7 mouse cellular contexts compared by ENCODE assay signal in genomic region chr2:148874617-148875334, GRCm38 (mm10). TPM values are rescaled to one million over a fixed set of nuclear protein-coding genes. Genes with fewer than 3 reads are reported as not detected.
DNase-seq lines count a peak whose midpoint lies in the region; ATAC-seq and TF ChIP-seq lines count a peak whose summit lies in the region.

No protein-coding gene starts in this region.

- peaks cover 34% of the 10 kb centered on the region for H3K4me1 ChIP-seq in G1E (ENCODE audit: insufficient read depth, low read depth, low read length)
- H3K4me1 ChIP-seq in embryonic facial prominence, embryonic 13.5 days: peaks cover 22% of the 10 kb centered on the region
- peaks cover 29% of the 10 kb centered on the region for H3K4me1 ChIP-seq in hindbrain, embryonic 12.5 days
- peaks cover 7% of the 10 kb centered on the region; the same call in 1 of the 2 replicates for H3K4me1 ChIP-seq in liver, adult 2 months (ENCODE audit: control insufficient read depth, insufficient read depth, low read length)

- peak overlapping the region; percentile 90 for H3K9ac ChIP-seq in embryonic facial prominence, embryonic 13.5 days
- peak overlapping the region; percentile 82 for H3K9ac ChIP-seq in hindbrain, embryonic 12.5 days
- peak overlapping the region; percentile 77 for H3K9ac ChIP-seq in liver, adult 2 months (ENCODE audit: low read depth, low read length)

- WGBS in embryonic facial prominence, embryonic 13.5 days: under 1% methylated on average over 34 of the region's 34 CpGs
- WGBS in hindbrain, embryonic 12.5 days: 2% methylated on average over 34 of the region's 34 CpGs
- WGBS in liver, adult 2 months: under 1% methylated on average over 34 of the region's 34 CpGs

- peak; percentile 32 for ATAC-seq in G1E (ENCODE audit: extremely low read depth, insufficient number of reproducible peaks, low FRiP score, poor library complexity, severe bottlenecking)
- peak; percentile 56 for ATAC-seq in embryonic facial prominence, embryonic 13.5 days (ENCODE audit: insufficient number of reproducible peaks, insufficient read depth, low FRiP score, low TSS enrichment, low read depth)
- peak; percentile 81 for ATAC-seq in hindbrain, embryonic 12.5 days (ENCODE audit: low FRiP score)

- H3K4me3 ChIP-seq in G1E (ENCODE audit: low read depth, low read length) (peak overlapping the region; percentile 97), myocyte (peak overlapping the region; percentile 91)
- H3K4me3 ChIP-seq in embryonic facial prominence, embryonic 13.5 days: peak overlapping the region; percentile 89
- peak overlapping the region; percentile 70 for H3K4me3 ChIP-seq in hindbrain, embryonic 12.5 days
- peak overlapping the region; percentile 79 for H3K4me3 ChIP-seq in liver, adult 2 months (ENCODE audit: insufficient read depth, low read depth, low read length)

- H3K27ac ChIP-seq in embryonic facial prominence, embryonic 13.5 days: peak overlapping the region; percentile 92
- H3K27ac ChIP-seq in hindbrain, embryonic 12.5 days: peak overlapping the region; percentile 84
- peak overlapping the region; percentile 63 for H3K27ac ChIP-seq in liver, adult 2 months (replicated peaks; ENCODE audit: insufficient read depth, low read depth, low read length)

- H3K79me2 ChIP-seq in liver, adult 2 months (ENCODE audit: control insufficient read depth, insufficient read depth, low read length): no peaks in the 10 kb centered on the region
- H3K79me2 ChIP-seq in myocyte (ENCODE audit: control insufficient read depth, insufficient read depth): peaks cover 35% of the 10 kb centered on the region

- no peaks in the 10 kb centered on the region for H3K9me3 ChIP-seq in G1E (replicated peaks)
- H3K9me3 ChIP-seq in embryonic facial prominence, embryonic 13.5 days: no peaks in the 10 kb centered on the region
- no peaks in the 10 kb centered on the region for H3K9me3 ChIP-seq in hindbrain, embryonic 12.5 days (replicated peaks)

- H3K27me3 ChIP-seq in G1E (ENCODE audit: insufficient read depth, low read length) (peaks cover 11% of the 10 kb centered on the region), myocyte (ENCODE audit: control insufficient read depth, insufficient read depth, insufficient read length) (no peaks in the 10 kb centered on the region)
- H3K27me3 ChIP-seq in embryonic facial prominence, embryonic 13.5 days: no peaks in the 10 kb centered on the region
- H3K27me3 ChIP-seq in hindbrain, embryonic 12.5 days: no peaks in the 10 kb centered on the region
- H3K27me3 ChIP-seq in liver, adult 2 months (ENCODE audit: control insufficient read depth, insufficient read depth, low read length): no peaks in the 10 kb centered on the region

- DNase-seq in G1E (ENCODE audit: low spot score): peak; percentile 11
- DNase-seq in adrenal gland, postnatal 10 days: peak; percentile 52
- DNase-seq in liver, adult 2 months (ENCODE audit: extremely low read depth, low read depth, low spot score): peak; percentile 65
- DNase-seq in right cerebral cortex, adult 18-20 months: no peak

- no peak for TF ChIP-seq CTCF in G1E (IDR thresholded peaks at IDR 0.05; ENCODE audit: low read depth, low read length)
- TF ChIP-seq CTCF in liver, adult 2 months (IDR thresholded peaks at IDR 0.05; ENCODE audit: low read depth, low read length): no peak

- H3K36me3 ChIP-seq in G1E (replicated peaks) (peaks cover 37% of the 10 kb centered on the region), myocyte (ENCODE audit: control insufficient read depth, insufficient read depth) (peaks cover 15% of the 10 kb centered on the region)
- peaks cover 25% of the 10 kb centered on the region for H3K36me3 ChIP-seq in embryonic facial prominence, embryonic 13.5 days
- H3K36me3 ChIP-seq in hindbrain, embryonic 12.5 days: peaks cover 26% of the 10 kb centered on the region
- H3K36me3 ChIP-seq in liver, adult 2 months (ENCODE audit: control insufficient read depth, insufficient read depth, low read length): peaks cover 7% of the 10 kb centered on the region

- peak overlapping the region; percentile 82 for H3K4me2 ChIP-seq in embryonic facial prominence, embryonic 13.5 days
- peak overlapping the region; percentile 68 for H3K4me2 ChIP-seq in hindbrain, embryonic 12.5 days (replicated peaks)
- H3K4me2 ChIP-seq in myocyte (ENCODE audit: low read depth): peak overlapping the region; percentile 90

- peak overlapping the region; percentile 49 for H3ac ChIP-seq in myocyte (ENCODE audit: control insufficient read depth, insufficient read length)

- TF ChIP-seq POLR2A in liver, adult 2 months (IDR thresholded peaks at IDR 0.05; ENCODE audit: extremely low read depth, insufficient read depth, low read length): no peak
- TF ChIP-seq POLR2A in myocyte (IDR thresholded peaks at IDR 0.05; ENCODE audit: insufficient read length, low read depth): no peak

TF ChIP-seq in myocyte, 11 proteins besides CTCF, POLR2A, EP300 and RAD21:
- TF ChIP-seq MAX (IDR thresholded peaks at IDR 0.05; ENCODE audit: low read depth): no peak
- no peak for TF ChIP-seq E2F4 (IDR thresholded peaks at IDR 0.05; ENCODE audit: insufficient read depth)
- TF ChIP-seq POLR2AphosphoS2 (IDR thresholded peaks at IDR 0.05; ENCODE audit: insufficient read length, low read depth): no peak
- no peak for TF ChIP-seq USF1 (IDR thresholded peaks at IDR 0.05; ENCODE audit: low read depth)
- no peak for TF ChIP-seq REST (IDR thresholded peaks at IDR 0.05; ENCODE audit: insufficient read depth, insufficient read length)
- no peak for TF ChIP-seq CEBPB (IDR thresholded peaks at IDR 0.05; ENCODE audit: insufficient read depth, poor library complexity, severe bottlenecking)
- TF ChIP-seq MYOD1 (IDR thresholded peaks at IDR 0.05; ENCODE audit: control insufficient read depth in 1 of 3, insufficient read length in 2 of 3, low read depth in 2 of 3): no peak
- no peak for TF ChIP-seq SRF (IDR thresholded peaks at IDR 0.05; ENCODE audit: control insufficient read depth, insufficient read length, low read depth)
- no peak for TF ChIP-seq TCF12 (IDR thresholded peaks at IDR 0.05; ENCODE audit: insufficient read depth, poor library complexity, severe bottlenecking)
- no peak for TF ChIP-seq MYOG (IDR thresholded peaks at IDR 0.05; ENCODE audit: control insufficient read depth in 1 of 3, insufficient read depth in 1 of 3, insufficient read length in 2 of 3, low read depth in 2 of 3)
- no peak for TF ChIP-seq TCF3 (IDR thresholded peaks at IDR 0.05; ENCODE audit: insufficient read length, low read depth)

RNA-seq across cellular contexts. Expression of gene Cst3, which starts 0.7 kb away (rescaled TPM):
- total RNA-seq in G1E (2014; fragmentation: Nextera tagmentation) (36.9 and 46.5 TPM in 2 replicates), G1E (2017) (71.8 and 77.7 TPM in 2 replicates)
- polyA plus RNA-seq in G1E (2012) (82.2 and 105 TPM in 2 replicates), myocyte (2012; fragmentation: generic; extraction: Trizol) (646 TPM)
- total RNA-seq in adrenal gland, postnatal 10 days (2021): 100 to 1,000 TPM; 839 to 876 TPM
- 344 and 387 TPM in 2 replicates for polyA plus RNA-seq in embryonic facial prominence, embryonic 13.5 days (2015; fragmentation: Nextera tagmentation; extraction: Ambion mirVana)
- 339 and 373 TPM in 2 replicates for polyA plus RNA-seq in hindbrain, embryonic 12.5 days (2016; fragmentation: Nextera tagmentation; extraction: Ambion mirVana)
- 251 and 282 TPM in 2 replicates for total RNA-seq in liver, adult 2 months (2014; rRNA removed)
- 436 and 441 TPM in 2 replicates for polyA plus RNA-seq in liver, adult 2 months (2012; rRNA removed)

RNA-seq across cellular contexts. Expression of gene 9230104L09Rik, which starts 9.9 kb away (rescaled TPM):
- total RNA-seq in G1E (2014; fragmentation: Nextera tagmentation) (not detected in 2 replicates), G1E (2017) (not detected in 2 replicates)
- polyA plus RNA-seq in G1E (2012) (not detected in 2 replicates), myocyte (2012; fragmentation: generic; extraction: Trizol) (not detected)
- 1 to 10 TPM; 1.4 to 1.7 TPM for total RNA-seq in adrenal gland, postnatal 10 days (2021)
- polyA plus RNA-seq in embryonic facial prominence, embryonic 13.5 days (2015; fragmentation: Nextera tagmentation; extraction: Ambion mirVana): not detected in 2 replicates
- not detected in 2 replicates for polyA plus RNA-seq in hindbrain, embryonic 12.5 days (2016; fragmentation: Nextera tagmentation; extraction: Ambion mirVana)
- total RNA-seq in liver, adult 2 months (2014; rRNA removed): 0.20 TPM in 1 of 2 replicates, not detected in the other
- polyA plus RNA-seq in liver, adult 2 months (2012; rRNA removed): not detected in 2 replicates

RNA-seq across cellular contexts. Expression of gene Cst9, which starts 39.8 kb away (rescaled TPM):
- total RNA-seq in G1E (2014; fragmentation: Nextera tagmentation): not detected in 2 replicates
- total RNA-seq in G1E (2017): not detected in 2 replicates
- polyA plus RNA-seq in G1E (2012): not detected in 2 replicates
- not detected for total RNA-seq in adrenal gland, postnatal 10 days (2021)
- polyA plus RNA-seq in embryonic facial prominence, embryonic 13.5 days (2015; fragmentation: Nextera tagmentation; extraction: Ambion mirVana): not detected in 2 replicates
- polyA plus RNA-seq in hindbrain, embryonic 12.5 days (2016; fragmentation: Nextera tagmentation; extraction: Ambion mirVana): not detected in 2 replicates
- not detected in 2 replicates for total RNA-seq in liver, adult 2 months (2014; rRNA removed)
- polyA plus RNA-seq in liver, adult 2 months (2012; rRNA removed): not detected in 2 replicates
- polyA plus RNA-seq in myocyte (2012; fragmentation: generic; extraction: Trizol): not detected

RNA-seq across cellular contexts. Expression of gene Cst13, which starts 54.9 kb away (rescaled TPM):
- total RNA-seq in G1E (2014; fragmentation: Nextera tagmentation) (not detected in 2 replicates), G1E (2017) (0.27 TPM in 1 of 2 replicates, not detected in the other)
- polyA plus RNA-seq in G1E (2012) (not detected in 2 replicates), myocyte (2012; fragmentation: generic; extraction: Trizol) (not detected)
- total RNA-seq in adrenal gland, postnatal 10 days (2021): not detected
- polyA plus RNA-seq in embryonic facial prominence, embryonic 13.5 days (2015; fragmentation: Nextera tagmentation; extraction: Ambion mirVana): not detected in 2 replicates
- not detected in 2 replicates for polyA plus RNA-seq in hindbrain, embryonic 12.5 days (2016; fragmentation: Nextera tagmentation; extraction: Ambion mirVana)
- total RNA-seq in liver, adult 2 months (2014; rRNA removed): not detected in 2 replicates
- polyA plus RNA-seq in liver, adult 2 months (2012; rRNA removed): not detected in 2 replicates
